8 mouse cellular contexts compared by ENCODE assay signal in genomic region chr13:46727837-46728268, GRCm38 (mm10). TPM values are rescaled to one million over a fixed set of nuclear protein-coding genes. Genes with fewer than 3 reads are reported as not detected.
DNase-seq lines count a peak whose midpoint lies in the region; ATAC-seq lines count a peak whose summit lies in the region.

Gene Nup153, minus strand, starts transcription at chr13:46727940.

- H3K9ac ChIP-seq in kidney, embryonic 15.5 days = peak within 1 kb of the TSS; percentile 98

- no peaks in the 10 kb centered on the region for H3K9me3 ChIP-seq in heart, embryonic 10.5 days
- no peaks in the 10 kb centered on the region for H3K9me3 ChIP-seq in kidney, embryonic 15.5 days (replicated peaks)

- peak within 1 kb of the TSS; percentile 98 for H3K27ac ChIP-seq in heart, embryonic 10.5 days
- H3K27ac ChIP-seq in kidney, embryonic 15.5 days = peak within 1 kb of the TSS; percentile 99

- no peaks in the 10 kb centered on the region for H3K36me3 ChIP-seq in heart, embryonic 10.5 days
- no peaks in the 10 kb centered on the region for H3K36me3 ChIP-seq in kidney, embryonic 15.5 days

- H3K4me3 ChIP-seq in heart, embryonic 10.5 days = peak within 1 kb of the TSS; percentile 96
- H3K4me3 ChIP-seq in kidney, embryonic 15.5 days (replicated peaks) = peak within 1 kb of the TSS; percentile 99

- H3K4me2 ChIP-seq in kidney, embryonic 15.5 days = peak within 1 kb of the TSS; percentile 74

- ATAC-seq in erythroblast, adult 5-6 weeks (replicated peaks; ENCODE audit: low FRiP score, poor library complexity, severe bottlenecking) = peak; percentile 84
- peak; percentile 91 for ATAC-seq in kidney, embryonic 15.5 days (replicated peaks; ENCODE audit: low FRiP score)
- ATAC-seq in monocyte, adult 5-6 weeks (replicated peaks; ENCODE audit: insufficient number of reproducible peaks, low FRiP score, low TSS enrichment, poor library complexity, severe bottlenecking) = peak; percentile 95

- WGBS in heart, embryonic 10.5 days = under 1% methylated on average over 51 of the region's 51 CpGs
- under 1% methylated on average over 51 of the region's 51 CpGs for whole genome bisulfite sequencing in kidney, embryonic 15.5 days

- H3K27me3 ChIP-seq in heart, embryonic 10.5 days (ENCODE audit: insufficient read depth, poor library complexity, severe bottlenecking) = no peaks in the 10 kb centered on the region
- no peaks in the 10 kb centered on the region for H3K27me3 ChIP-seq in kidney, embryonic 15.5 days

- peaks cover 15% of the 10 kb centered on the region for H3K4me1 ChIP-seq in heart, embryonic 10.5 days
- H3K4me1 ChIP-seq in kidney, embryonic 15.5 days = peaks cover 18% of the 10 kb centered on the region

- peak; percentile 100 for DNase-seq in B cell, adult 2 months
- peak; percentile 99 for DNase-seq in brain, adult 2 months (ENCODE audit: low read depth, low spot score)
- peak; percentile 99 for DNase-seq in heart, embryonic 10.5 days (ENCODE audit: low spot score)
- peak; percentile 99 for DNase-seq in liver
- peak; percentile 100 for DNase-seq in spleen, postnatal 4 days (ENCODE audit: low spot score in 2 of 2)

RNA-seq across cellular contexts. Expression of gene Nup153, which starts in this region (rescaled TPM):
- 67.2 and 84.4 TPM in 2 replicates for total RNA-seq in erythroblast, adult 5-6 weeks (2015; ENCODE audit: low replicate concordance)
- total RNA-seq in erythroblast, adult 5-6 weeks (2017; ENCODE audit: low replicate concordance) = 93.8 and 132 TPM in 2 replicates
- polyA plus RNA-seq in heart, embryonic 10.5 days (2016; fragmentation: Nextera tagmentation; extraction: Ambion mirVana) = 20.0 and 31.0 TPM in 2 replicates
- polyA plus RNA-seq in kidney, embryonic 15.5 days (2015; fragmentation: Nextera tagmentation; extraction: Ambion mirVana) = 24.9 and 27.8 TPM in 2 replicates
- total RNA-seq in monocyte, adult 5-6 weeks (2017) = 103 to 122 TPM (median 110 TPM) in 3 replicates

Comparison
In these comparisons a context has a peak if more than half of its experiments do, and no peak if none do; other contexts are left out.
1. Peak in every context shown above with its lines: DNase-seq, ATAC-seq, H3K4me3 ChIP-seq and H3K27ac ChIP-seq.